Mouse (Mus musculus) liver, postnatal 0 days (tissue): Measurements from ENCODE around the gene Sf3a1. TPM values are rescaled to one million over a fixed set of nuclear protein-coding genes. Genes with fewer than 3 reads are reported as not detected.

ENCODE experiments used
- ATAC-seq: fragments of 200-750 bp; cut with Nextera tagmentation; 2 replicates; pipeline ENCODE4 v1.8.0; 2017; ENCODE audit warnings: mild to moderate bottlenecking, moderate library complexity
- DNase-seq: peaks from one replicate; pipeline ENCODE4 v3.0.0-alpha.2; 2016
- H3K27ac ChIP-seq: fragments of 300-500 bp; sonication (generic); 2 replicates; pipeline ENCODE4 v1.5.1; 2014; ENCODE audit warnings: antibody characterized with exemption, moderate library complexity, mild to moderate bottlenecking, low read depth
- H3K27me3 ChIP-seq: fragments of 300-500 bp; sonication (generic); 2 replicates; pipeline ENCODE4 v1.6.1; 2014; ENCODE audit warnings: low read length, control low read depth, mixed read lengths; ENCODE audit not compliant: insufficient read depth
- H3K36me3 ChIP-seq: fragments of 300-500 bp; sonication (generic); replicated peaks from 2 replicates; pipeline ENCODE4 v1.6.1; 2014; ENCODE audit warnings: mild to moderate bottlenecking, control low read depth, low read length, moderate library complexity, mixed read lengths; ENCODE audit not compliant: insufficient read depth
- H3K4me1 ChIP-seq: fragments of 300-500 bp; sonication (generic); 2 replicates; pipeline ENCODE4 v1.6.1; 2014; ENCODE audit warnings: antibody characterized with exemption, mild to moderate bottlenecking, control low read depth; ENCODE audit not compliant: insufficient read depth
- H3K4me2 ChIP-seq: fragments of 300-500 bp; sonication (generic); 2 replicates; pipeline ENCODE4 v1.6.1; 2014; ENCODE audit warnings: low read depth, mild to moderate bottlenecking, low read length, moderate library complexity, mixed read lengths
- H3K4me3 ChIP-seq: fragments of 300-500 bp; sonication (generic); 2 replicates; pipeline ENCODE4 v1.5.1; 2014; ENCODE audit warnings: low read depth, low read length
- H3K9ac ChIP-seq: fragments of 300-500 bp; sonication (generic); replicated peaks from 2 replicates; pipeline ENCODE4 v1.6.1; 2014; ENCODE audit warnings: mild to moderate bottlenecking, moderate library complexity
- H3K9me3 ChIP-seq: fragments of 300-500 bp; sonication (generic); 2 replicates; pipeline ENCODE4 v1.6.1; 2016; ENCODE audit warnings: mild to moderate bottlenecking, control low read depth, low read length, mixed read lengths
- CTCF ChIP-seq: sonication (generic); IDR thresholded peaks from 2 replicates; pipeline ENCODE4 v1.5.1; 2016; ENCODE audit warnings: antibody characterized with exemption, low read depth
- EP300 ChIP-seq: IDR thresholded peaks from 2 replicates; pipeline ENCODE4 v1.6.1; 2016; ENCODE audit warnings: antibody characterized with exemption, low read depth, mild to moderate bottlenecking
- WGBS: fragments of 180-500 bp; shearing (Covaris S2); extraction: QIAGEN DNeasy Blood & Tissue Kit; methylation state at CpG from one replicate; pipeline ENCODE4 v1.1.7; 2014; ENCODE audit not compliant: insufficient replicate concordance; 5-methylcytosine and 5-hydroxymethylcytosine counted together
- polyA plus RNA-seq: library from polyadenylated mRNA; unstranded; fragments of >200 nt; fragmentation: Nextera tagmentation; extraction: Ambion mirVana; gene quantifications from 2 replicates; pipeline ENCODE4 v1.2.1, GENCODE M21; 2015

The Sf3a1 gene
- polyA plus RNA-seq, 1 experiment from 2014 or later: 8.8 TPM

GRCm38 (mm10) chr11:4115407-4115806, 44.7 kb upstream of the Sf3a1 start:
- peaks cover 4% of the 10 kb centered on the region for H3K36me3 ChIP-seq
- DNase-seq: no peak
- H3K27me3 ChIP-seq: no peaks in the 10 kb centered on the region
- H3K4me2 ChIP-seq: peak overlapping the region; percentile 77
- H3K27ac ChIP-seq: no peak overlapping the region
- H3K4me3 ChIP-seq: no peak overlapping the region
- H3K4me1 ChIP-seq: peaks cover 53% of the 10 kb centered on the region
- TF ChIP-seq EP300 (no peak), CTCF (no peak)
- ATAC-seq: no peak
- no peaks in the 10 kb centered on the region for H3K9me3 ChIP-seq
- 79% methylated on average over 4 of the region's 4 CpGs for WGBS
- no peak overlapping the region for H3K9ac ChIP-seq

- ATAC-seq: peak; percentile 39
- TF ChIP-seq CTCF (peak; percentile 20; the same call in 1 of the 2 replicates), EP300 (no peak; the same call in 1 of the 2 replicates)
These were observed 43.5 kb upstream of the Sf3a1 start for GRCm38 (mm10) chr11:4116458-4117141.

GRCm38 (mm10) chr11:4117372-4118071, 42.6 kb upstream of the Sf3a1 start:
- no peaks in the 10 kb centered on the region for H3K27me3 ChIP-seq
- TF ChIP-seq EP300 (no peak), CTCF (peak; percentile 41; the same call in 1 of the 2 replicates)
- DNase-seq (peak; percentile 51), ATAC-seq (peak; percentile 86)
- 15% methylated on average over 3 of the region's 3 CpGs for WGBS
- peaks cover 55% of the 10 kb centered on the region for H3K4me1 ChIP-seq
- peak overlapping the region; percentile 81 for H3K27ac ChIP-seq
- peak overlapping the region; percentile 85 for H3K9ac ChIP-seq
- H3K36me3 ChIP-seq: no peaks in the 10 kb centered on the region
- H3K9me3 ChIP-seq: no peaks in the 10 kb centered on the region
- peak overlapping the region; percentile 77 for H3K4me2 ChIP-seq
- H3K4me3 ChIP-seq: peak overlapping the region; percentile 67

More at GRCm38 (mm10) chr11:4116458-4117141, 43.5 kb upstream of the Sf3a1 start:
- H3K4me3 ChIP-seq: peak overlapping the region; percentile 67
- peak; percentile 46 for DNase-seq
- H3K36me3 ChIP-seq: no peaks in the 10 kb centered on the region
- peak overlapping the region; percentile 81 for H3K27ac ChIP-seq
- peak overlapping the region; percentile 85 for H3K9ac ChIP-seq
- WGBS: 25% methylated on average over 11 of the region's 11 CpGs
- peak overlapping the region; percentile 77 for H3K4me2 ChIP-seq
- peaks cover 53% of the 10 kb centered on the region for H3K4me1 ChIP-seq
- no peaks in the 10 kb centered on the region for H3K9me3 ChIP-seq
- no peaks in the 10 kb centered on the region for H3K27me3 ChIP-seq

GRCm38 (mm10) chr11:4118081-4118921, 41.8 kb upstream of the Sf3a1 start:
- H3K27ac ChIP-seq: peak overlapping the region; percentile 81
- ATAC-seq (peak; percentile 43), DNase-seq (peak; percentile 80)
- peaks cover 56% of the 10 kb centered on the region for H3K4me1 ChIP-seq
- peak overlapping the region; percentile 85 for H3K9ac ChIP-seq
- no peaks in the 10 kb centered on the region for H3K27me3 ChIP-seq
- H3K4me2 ChIP-seq: peak overlapping the region; percentile 77
- WGBS: 5% methylated on average over 38 of the region's 41 CpGs
- no peaks in the 10 kb centered on the region for H3K9me3 ChIP-seq
- H3K4me3 ChIP-seq: peak overlapping the region; percentile 67
- TF ChIP-seq CTCF: no peak
- TF ChIP-seq EP300: no peak
- H3K36me3 ChIP-seq: no peaks in the 10 kb centered on the region

GRCm38 (mm10) chr11:4119635-4120034, 40.5 kb upstream of the Sf3a1 start:
- Histone ChIP-seq H3K4me1 (peaks cover 54% of the 10 kb centered on the region), H3K9ac (no peak overlapping the region), H3K27ac (no peak overlapping the region), H3K27me3 (no peaks in the 10 kb centered on the region), H3K9me3 (0 out of 2 replicates have a peak, but pooled peaks cover 2% of the 10 kb centered on the region), H3K4me2 (no peak overlapping the region), H3K36me3 (no peaks in the 10 kb centered on the region), H3K4me3 (no peak overlapping the region)
- DNase-seq (no peak), ATAC-seq (no peak)
- no peak for TF ChIP-seq EP300
- TF ChIP-seq CTCF: no peak
- WGBS: 22% methylated on average over 5 of the region's 5 CpGs

GRCm38 (mm10) chr11:4121691-4122090, 38.5 kb upstream of the Sf3a1 start:
- DNase-seq (no peak), ATAC-seq (no peak)
- Histone ChIP-seq H3K27ac (no peak overlapping the region), H3K4me3 (no peak overlapping the region), H3K9ac (no peak overlapping the region), H3K9me3 (0 out of 2 replicates have a peak, but pooled peaks cover 2% of the 10 kb centered on the region), H3K4me2 (no peak overlapping the region), H3K4me1 (peaks cover 43% of the 10 kb centered on the region), H3K27me3 (no peaks in the 10 kb centered on the region), H3K36me3 (no peaks in the 10 kb centered on the region)
- TF ChIP-seq EP300 (no peak), CTCF (no peak)
- 73% methylated on average over 3 of the region's 3 CpGs for WGBS
